Mouse (Mus musculus): Measurements from ENCODE around the gene Gm45713.

Gm45713 gene

DNA sequence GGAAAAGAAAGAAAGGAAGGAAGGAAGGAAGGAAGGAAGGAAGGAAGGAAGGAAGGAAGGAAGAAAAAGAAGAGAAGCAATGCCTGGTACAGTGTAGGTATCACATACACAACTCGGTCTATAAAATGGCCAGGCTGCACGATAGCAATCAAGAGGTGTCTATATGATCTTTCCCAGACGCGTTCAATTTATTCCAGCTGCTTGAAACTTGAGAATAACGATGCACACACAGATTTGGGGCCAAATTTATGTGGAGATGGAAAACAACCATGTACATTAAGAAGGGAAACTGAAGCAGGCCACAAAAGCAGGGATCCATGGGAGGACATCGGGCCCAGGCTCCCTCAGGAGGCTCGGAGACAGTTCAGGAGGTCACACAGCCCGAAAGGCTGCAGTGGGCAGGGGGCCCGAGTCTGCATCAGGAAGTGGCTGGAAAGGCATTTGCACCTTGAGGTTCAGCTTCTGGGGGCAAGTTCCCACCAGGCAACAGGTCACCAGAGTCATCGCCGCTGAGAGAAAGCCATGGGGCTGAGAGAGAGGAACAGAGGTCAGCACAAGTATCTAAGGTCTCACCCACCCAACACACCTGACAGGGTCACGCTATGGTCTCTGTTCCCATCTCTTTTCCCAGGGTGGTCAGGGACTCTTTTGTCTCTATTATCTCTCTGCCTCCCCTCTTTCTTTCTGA lies 43.1 kb downstream of the Gm45713 start:
- DNase-seq: no peak

DNA sequence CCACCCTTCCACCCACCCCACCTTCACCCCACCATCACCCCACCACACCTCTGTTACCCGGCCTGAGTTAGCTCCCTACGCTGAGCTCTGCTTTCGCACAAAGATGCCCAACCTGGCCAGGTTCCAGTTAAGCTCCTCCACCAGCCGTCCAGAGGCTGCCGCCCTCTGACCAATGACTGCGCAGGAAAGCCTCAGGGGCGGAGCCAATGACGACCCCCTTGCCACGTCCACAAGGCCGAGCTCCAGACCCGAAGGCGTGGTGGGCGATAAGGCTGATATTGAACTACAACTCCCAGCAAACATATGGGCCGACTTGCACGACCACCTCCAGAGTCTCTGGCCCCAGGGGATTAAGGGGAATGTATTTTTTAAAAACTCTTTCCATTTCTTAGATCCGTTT lies 44.0 kb downstream of the Gm45713 start, which contains the start of gene Rcn3:
Gene Rcn3, minus strand, starts transcription at position 174 of the 400 bp plus-strand sequence.
- peak; percentile 72 to 73 for DNase-seq

- no peak for DNase-seq
These were observed 44.7 kb downstream of the Gm45713 start for GRCm38 (mm10) chr7:45091001-45091990.

GRCm38 (mm10) chr7:45090251-45090977 lies 45.6 kb downstream of the Gm45713 start:
- DNase-seq: no peak

DNA sequence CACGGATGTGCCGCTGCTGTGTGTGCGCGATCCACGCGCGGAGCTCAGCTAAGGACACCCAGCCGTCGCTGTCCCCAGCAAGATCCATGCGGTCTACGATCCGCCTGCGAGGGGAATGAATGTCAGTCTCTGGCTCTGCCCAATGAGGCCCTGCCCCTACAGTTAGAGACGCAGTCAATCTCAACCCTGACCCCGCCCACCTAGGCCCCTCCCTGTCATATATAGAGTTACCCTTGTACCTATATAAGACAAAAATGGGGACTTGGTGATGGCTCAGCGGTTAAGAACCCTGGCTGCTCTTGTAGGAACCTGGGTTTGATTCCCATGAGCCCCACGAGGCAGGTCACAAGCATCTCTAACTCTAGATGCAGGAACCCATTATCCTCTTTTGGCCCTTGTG lies 47.4 kb downstream of the Gm45713 start:
- DNase-seq: no peak

DNA sequence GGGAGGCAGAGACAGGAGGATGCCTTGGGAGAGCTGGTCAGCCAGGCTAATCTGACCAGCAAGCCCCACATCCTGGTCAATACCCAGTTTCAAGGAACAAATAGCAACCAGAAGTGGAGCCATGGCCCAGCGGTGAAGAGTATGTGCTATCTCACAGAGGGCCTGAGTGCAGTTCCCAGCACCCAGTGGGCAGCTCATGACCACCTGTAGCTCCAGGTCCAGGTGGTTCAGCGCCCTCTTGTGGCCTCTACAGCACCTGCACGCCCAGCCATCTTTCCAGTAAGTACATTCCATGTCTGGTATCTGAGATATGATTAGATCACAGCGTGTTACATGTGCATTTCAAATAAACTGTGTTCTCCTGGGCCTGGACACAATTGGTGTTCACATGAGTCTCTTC lies 49.9 kb downstream of the Gm45713 start:
- no peak for DNase-seq

- DNase-seq: no peak
These were observed 52.6 kb downstream of the Gm45713 start for GRCm38 (mm10) chr7:45083300-45083890.

DNA sequence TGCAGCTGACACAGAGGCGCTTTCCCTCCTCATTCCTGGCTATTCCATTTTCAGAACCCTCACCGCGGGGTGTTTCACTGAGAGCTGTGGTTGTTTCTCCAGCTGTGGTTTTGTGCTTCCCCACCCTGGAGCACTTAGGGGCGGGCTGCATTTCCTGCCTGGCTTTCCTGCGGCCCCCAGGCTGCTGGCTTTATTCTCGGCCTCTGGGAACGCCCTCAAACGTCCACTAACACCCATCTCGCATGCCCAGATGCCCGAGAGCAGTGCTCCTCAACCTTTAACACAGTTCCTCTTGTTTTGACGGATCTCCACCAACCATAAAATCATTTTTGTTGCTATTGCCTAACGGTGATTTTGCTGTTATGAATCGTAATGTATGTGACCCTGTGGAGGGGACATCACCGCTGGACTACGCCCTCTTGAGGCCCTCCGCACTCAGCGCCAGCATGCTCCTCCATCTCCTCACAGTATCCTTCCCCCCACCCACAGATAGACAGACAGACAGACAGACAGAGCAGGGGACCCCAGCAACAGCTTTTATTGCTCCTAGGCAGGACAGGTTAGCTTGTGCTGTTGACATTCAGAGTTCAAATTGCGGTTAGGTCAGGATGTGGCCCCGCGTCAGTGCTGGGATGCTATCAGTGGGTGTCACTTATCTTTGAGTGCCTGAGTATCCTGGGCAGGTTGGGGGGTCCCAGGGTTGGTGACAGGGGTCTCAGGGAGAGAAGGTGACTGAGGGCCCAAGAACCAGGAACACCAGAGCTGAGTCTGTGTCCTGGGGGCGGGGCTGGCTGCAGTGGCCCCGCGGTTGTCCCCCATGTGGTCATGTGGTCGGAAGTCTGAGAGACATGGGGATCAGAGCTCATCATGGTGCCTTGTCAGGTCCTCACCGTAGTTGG lies 53.4 kb downstream of the Gm45713 start:
- peak; percentile 70 to 72 for DNase-seq

DNA sequence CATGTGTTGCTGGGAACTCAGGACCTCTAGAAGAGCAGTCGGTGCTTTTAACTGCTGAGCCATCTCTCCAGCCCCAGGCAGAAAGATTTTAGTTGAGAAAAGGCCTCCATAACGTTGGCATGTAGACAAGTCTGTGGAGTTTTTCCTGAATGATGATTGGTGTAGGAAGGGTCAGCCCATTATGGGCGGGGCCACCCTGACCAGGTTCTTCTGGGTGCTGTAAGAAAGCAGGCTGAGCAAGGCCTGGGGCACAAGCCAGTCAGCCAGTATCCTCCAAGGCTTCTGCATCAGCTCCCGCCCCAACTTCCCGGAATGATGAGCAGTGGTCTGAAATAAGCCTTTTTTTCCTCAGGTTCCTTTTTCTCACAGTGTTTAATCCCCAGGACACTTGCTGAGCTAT lies 55.0 kb downstream of the Gm45713 start:
- no peak for DNase-seq

DNA sequence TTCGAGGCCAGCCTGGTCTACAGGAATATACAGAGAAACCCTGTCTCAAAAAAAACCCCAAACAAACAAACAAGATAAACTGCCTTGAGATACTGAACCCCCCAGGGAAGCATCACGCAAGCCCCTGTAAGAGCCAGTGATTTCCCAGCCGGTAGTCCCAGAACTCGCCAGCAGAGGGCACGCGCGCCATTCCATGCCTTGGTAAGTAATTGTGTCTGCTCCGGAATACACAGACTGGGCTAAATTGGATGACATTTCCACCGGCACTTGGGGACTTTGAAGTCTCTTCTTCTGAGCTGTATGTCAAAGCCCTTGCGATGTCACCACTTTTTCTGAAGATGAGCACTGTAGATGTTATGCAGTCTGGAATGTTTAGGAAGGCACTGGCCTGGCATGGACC lies 56.2 kb downstream of the Gm45713 start:
- peak; percentile 88 to 91 for DNase-seq

DNA sequence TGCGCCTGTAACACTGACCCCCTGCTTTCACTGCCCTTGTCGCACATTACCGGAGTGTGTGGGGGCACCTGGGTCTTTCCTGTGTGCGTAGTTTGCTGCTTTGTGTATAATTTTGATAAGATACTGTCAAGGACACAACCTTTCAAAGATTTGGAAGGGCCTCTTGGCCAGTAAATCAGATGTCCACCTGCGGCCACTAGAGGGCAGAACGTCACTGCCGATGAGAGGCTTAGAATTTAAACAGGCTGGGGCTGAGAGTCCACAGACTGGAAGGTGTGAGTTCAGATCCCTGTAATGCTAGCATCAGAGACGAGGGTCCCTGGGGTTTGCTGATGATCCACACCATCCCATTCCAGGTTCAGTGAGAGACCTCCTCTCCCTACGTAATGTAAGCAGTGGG lies 57.5 kb downstream of the Gm45713 start:
- DNase-seq: peak; percentile 67 to 76

GRCm38 (mm10) chr7:45077829-45078228 lies 58.2 kb downstream of the Gm45713 start:
- DNase-seq: no peak

DNA sequence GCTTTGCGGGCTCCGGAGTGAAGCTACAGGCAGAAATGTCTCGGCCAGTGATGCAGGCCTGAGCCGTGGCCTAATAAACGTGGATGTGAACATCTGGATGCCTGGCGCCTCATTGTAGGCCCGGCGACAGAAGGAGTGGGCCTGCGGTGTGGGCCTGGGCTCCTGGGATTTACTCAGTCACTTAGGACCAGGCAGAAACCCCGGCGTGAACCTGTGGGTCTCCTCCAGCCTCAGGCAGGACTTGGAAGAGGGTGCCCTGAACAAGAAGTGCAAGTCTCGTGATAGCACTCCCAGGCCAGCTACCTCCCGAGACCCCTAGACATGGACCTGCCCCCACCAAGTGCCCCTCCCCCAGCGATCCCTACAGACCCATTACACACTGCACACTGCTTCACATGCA lies 58.7 kb downstream of the Gm45713 start:
- DNase-seq: no peak

- no peak for DNase-seq
These were observed 59.5 kb downstream of the Gm45713 start for GRCm38 (mm10) chr7:45076501-45076900.
